Mouse (Mus musculus) thymus, adult 2 months (tissue): Measurements from ENCODE around the gene Mbtd1.

Experiments
- CTCF ChIP-seq: fragments of 200-500 bp; IDR thresholded peaks from 2 replicates; pipeline ENCODE4 v1.5.1; 2012; ENCODE audit warnings: mild to moderate bottlenecking, control low read depth, low read length, moderate library complexity, borderline replicate concordance; ENCODE audit not compliant: control insufficient read depth, poor library complexity, insufficient read depth; ENCODE audit errors: extremely low read depth
- POLR2A ChIP-seq: fragments of 200-500 bp; IDR thresholded peaks from 2 replicates; pipeline ENCODE4 v1.6.1; 2012; ENCODE audit warnings: mild to moderate bottlenecking, low read length, control low read depth, moderate library complexity; ENCODE audit not compliant: control insufficient read depth, poor library complexity, insufficient read depth; ENCODE audit errors: extremely low read depth

DNA sequence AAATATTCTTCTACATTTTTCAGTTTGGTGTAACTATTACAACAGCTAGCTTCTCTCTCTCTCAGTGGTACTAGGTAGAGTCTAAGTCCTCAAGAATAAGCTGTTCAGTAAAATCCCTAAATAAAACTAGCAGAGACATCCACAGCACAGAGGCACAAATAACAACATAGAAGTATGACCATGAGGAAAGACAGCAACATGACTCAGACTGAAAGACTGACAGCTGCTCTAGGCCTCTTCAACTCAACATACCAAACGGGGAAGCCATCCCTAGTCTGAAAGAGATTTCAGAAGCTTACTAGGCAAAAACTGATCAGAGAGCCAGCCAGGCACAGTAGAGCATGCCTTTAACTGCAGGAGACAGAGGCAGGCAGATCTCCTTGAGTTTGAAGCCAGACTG lies 23.0 kb upstream of the Mbtd1 start:
- no peak for TF ChIP-seq CTCF
- TF ChIP-seq POLR2A = no peak
